Mouse (Mus musculus) midbrain, embryonic 12.5 days (tissue): Measurements from ENCODE around the gene Dnajc12. TPM values are rescaled to one million over a fixed set of nuclear protein-coding genes. Genes with fewer than 3 reads are reported as not detected.
"Not testable (repeated sequence)": the region's sequence is repeated elsewhere in the genome, so short reads cannot be mapped to it uniquely, and the experiment has no call there.

Source experiments
- ATAC-seq: fragments of 200-750 bp; cut with Nextera tagmentation; 2 replicates; pipeline ENCODE4 v1.8.0; 2017; ENCODE audit warnings: low read depth, moderate TSS enrichment, moderate library complexity; ENCODE audit not compliant: low FRiP score
- H3K27ac ChIP-seq: fragments of 300-500 bp; sonication (generic); replicated peaks from 2 replicates; pipeline ENCODE4 v1.5.1; 2016; ENCODE audit warnings: mild to moderate bottlenecking
- H3K27me3 ChIP-seq: fragments of 300-500 bp; sonication (generic); 2 replicates; pipeline ENCODE4 v1.6.1; 2016; ENCODE audit warnings: mild to moderate bottlenecking
- H3K36me3 ChIP-seq: fragments of 300-500 bp; sonication (generic); 2 replicates; pipeline ENCODE4 v1.6.1; 2016
- H3K4me1 ChIP-seq: fragments of 300-500 bp; sonication (generic); 2 replicates; pipeline ENCODE4 v1.6.1; 2016
- H3K4me2 ChIP-seq: fragments of 300-500 bp; sonication (generic); replicated peaks from 2 replicates; pipeline ENCODE4 v1.6.1; 2016; ENCODE audit warnings: mild to moderate bottlenecking, moderate library complexity
- H3K4me3 ChIP-seq: fragments of 300-500 bp; sonication (generic); 2 replicates; pipeline ENCODE4 v1.5.1; 2016; ENCODE audit warnings: mild to moderate bottlenecking
- H3K9ac ChIP-seq: fragments of 300-500 bp; sonication (generic); replicated peaks from 2 replicates; pipeline ENCODE4 v1.6.1; 2016; ENCODE audit warnings: mild to moderate bottlenecking, moderate library complexity
- H3K9me3 ChIP-seq: fragments of 300-500 bp; sonication (generic); 2 replicates; pipeline ENCODE4 v1.6.1; 2016; ENCODE audit warnings: mild to moderate bottlenecking
- WGBS: fragments of 180-500 bp; shearing (Covaris S2); methylation state at CpG from one replicate; pipeline ENCODE4 v1.1.7; 2016; 5-methylcytosine and 5-hydroxymethylcytosine counted together
- polyA plus RNA-seq: library from polyadenylated mRNA; unstranded; fragments of >200 nt; fragmentation: Nextera tagmentation; extraction: Ambion mirVana; gene quantifications from 2 replicates; pipeline ENCODE4 v1.2.1, GENCODE M21; 2016

Gene Dnajc12
- polyA plus RNA-seq, 1 experiment from 2014 or later, result 14.8 TPM

- WGBS, result 76% methylated on average over 7 of the region's 7 CpGs
- Histone ChIP-seq H3K36me3 (no peaks in the 10 kb centered on the region), H3K9me3 (no peaks in the 10 kb centered on the region)
Observed at GRCm38 (mm10) chr10:63439694-63440228, 57.5 kb downstream of the Dnajc12 start.

GRCm38 (mm10) chr10:63444602-63445387, 62.6 kb downstream of the Dnajc12 start:
- H3K4me2 ChIP-seq, H3K27me3 ChIP-seq, ATAC-seq, H3K9ac ChIP-seq, H3K27ac ChIP-seq, H3K36me3 ChIP-seq, H3K4me3 ChIP-seq, H3K9me3 ChIP-seq, H3K4me1 ChIP-seq: not testable (repeated sequence)
- 86% methylated on average over 13 of the region's 13 CpGs for WGBS

More at GRCm38 (mm10) chr10:63439694-63440228, 57.5 kb downstream of the Dnajc12 start:
- H3K9ac ChIP-seq, result no peak overlapping the region
- no peak overlapping the region for H3K4me2 ChIP-seq
- ATAC-seq, result no peak
- H3K4me1 ChIP-seq, result no peaks in the 10 kb centered on the region
- peaks cover 2% of the 10 kb centered on the region; the same call in 1 of the 2 replicates for H3K27me3 ChIP-seq
- no peak overlapping the region for H3K4me3 ChIP-seq
- H3K27ac ChIP-seq, result no peak overlapping the region

GRCm38 (mm10) chr10:63453926-63454325, 71.7 kb downstream of the Dnajc12 start:
- Histone ChIP-seq H3K4me3 (no peak overlapping the region), H3K36me3 (no peaks in the 10 kb centered on the region), H3K4me2 (no peak overlapping the region), H3K27me3 (no peaks in the 10 kb centered on the region), H3K9ac (no peak overlapping the region), H3K9me3 (no peaks in the 10 kb centered on the region), H3K4me1 (peaks cover 8% of the 10 kb centered on the region; the same call in 1 of the 2 replicates), H3K27ac (no peak overlapping the region)
- WGBS, result 96% methylated on average over 4 of the region's 4 CpGs
- ATAC-seq, result no peak

- Histone ChIP-seq H3K4me1 (peaks cover 8% of the 10 kb centered on the region; the same call in 1 of the 2 replicates), H3K4me3 (no peak overlapping the region), H3K4me2 (no peak overlapping the region), H3K9me3 (no peaks in the 10 kb centered on the region), H3K27ac (no peak overlapping the region; the same call in 1 of the 2 replicates), H3K36me3 (no peaks in the 10 kb centered on the region), H3K9ac (no peak overlapping the region), H3K27me3 (no peaks in the 10 kb centered on the region)
- ATAC-seq, result peak; percentile 41; the same call in 1 of the 2 replicates
- WGBS, result 44% methylated on average over 8 of the region's 8 CpGs
Observed at GRCm38 (mm10) chr10:63455110-63455878, 73.1 kb downstream of the Dnajc12 start.

GRCm38 (mm10) chr10:63457292-63458128, 75.3 kb downstream of the Dnajc12 start:
- 88% methylated on average over 17 of the region's 17 CpGs for WGBS
- H3K9me3 ChIP-seq, result no peaks in the 10 kb centered on the region
- no peak overlapping the region for H3K9ac ChIP-seq
- H3K27me3 ChIP-seq, result no peaks in the 10 kb centered on the region
- no peak for ATAC-seq
- no peaks in the 10 kb centered on the region for H3K36me3 ChIP-seq
- no peak overlapping the region for H3K4me2 ChIP-seq
- H3K4me1 ChIP-seq, result peaks cover 8% of the 10 kb centered on the region; the same call in 1 of the 2 replicates
- no peak overlapping the region for H3K27ac ChIP-seq
- H3K4me3 ChIP-seq, result no peak overlapping the region

Other genes with a start within 250 kb of the Dnajc12 start
- 0.08 and 0.13 TPM in 2 replicates for gene Mypn, start 178.5 kb upstream of the Dnajc12 start, polyA plus RNA-seq
- 43.5 and 45.2 TPM in 2 replicates for gene Herc4, start 138.6 kb upstream of the Dnajc12 start, polyA plus RNA-seq
- gene Sirt1, start 739 bp upstream of the Dnajc12 start, polyA plus RNA-seq, result 5.8 and 6.3 TPM in 2 replicates
- gene Gm7075, start 39.3 kb downstream of the Dnajc12 start, polyA plus RNA-seq, result not detected in 2 replicates
- 0.07 TPM in 1 of 2 replicates, not detected in the other for gene Ctnna3, start 47.7 kb downstream of the Dnajc12 start, polyA plus RNA-seq